Mouse (Mus musculus) liver, embryonic 12.5 days (tissue): ENCODE measurements around the gene Gm10220. TPM values are rescaled to one million over a fixed set of nuclear protein-coding genes. Genes with fewer than 3 reads are reported as not detected.
"Not testable (repeated sequence)": the region's sequence is repeated elsewhere in the genome, so short reads cannot be mapped to it uniquely, and the experiment has no call there.

Experiments used
- ATAC-seq: fragments of 200-750 bp; cut with Nextera tagmentation; 2 replicates; pipeline ENCODE4 v1.8.0; 2017; ENCODE audit warnings: moderate number of reproducible peaks, mild to moderate bottlenecking, moderate library complexity
- H3K27ac ChIP-seq: fragments of 300-500 bp; sonication (generic); 2 replicates; pipeline ENCODE4 v1.5.1; 2016; ENCODE audit warnings: mild to moderate bottlenecking
- H3K27me3 ChIP-seq: fragments of 300-500 bp; sonication (generic); replicated peaks from 2 replicates; pipeline ENCODE4 v1.6.1; 2016; ENCODE audit warnings: mild to moderate bottlenecking, moderate library complexity
- H3K36me3 ChIP-seq: fragments of 300-500 bp; sonication (generic); 2 replicates; pipeline ENCODE4 v1.6.1; 2016; ENCODE audit warnings: mild to moderate bottlenecking, moderate library complexity
- H3K4me1 ChIP-seq: fragments of 300-500 bp; sonication (generic); 2 replicates; pipeline ENCODE4 v1.6.1; 2016
- H3K4me2 ChIP-seq: fragments of 300-500 bp; sonication (generic); 2 replicates; pipeline ENCODE4 v1.6.1; 2016; ENCODE audit warnings: mild to moderate bottlenecking, moderate library complexity
- H3K4me3 ChIP-seq: fragments of 300-500 bp; sonication (generic); 2 replicates; pipeline ENCODE4 v1.5.1; 2016; ENCODE audit warnings: mild to moderate bottlenecking, moderate library complexity
- H3K9ac ChIP-seq: fragments of 300-500 bp; sonication (generic); 2 replicates; pipeline ENCODE4 v1.6.1; 2016; ENCODE audit warnings: mild to moderate bottlenecking, moderate library complexity
- H3K9me3 ChIP-seq: fragments of 300-500 bp; sonication (generic); replicated peaks from 2 replicates; pipeline ENCODE4 v1.6.1; 2016; ENCODE audit warnings: mild to moderate bottlenecking, moderate library complexity
- WGBS: fragments of 180-500 bp; shearing (Covaris S2); methylation state at CpG from one replicate; pipeline ENCODE4 v1.1.7; 2016; ENCODE audit not compliant: insufficient replicate concordance; 5-methylcytosine and 5-hydroxymethylcytosine counted together
- polyA plus RNA-seq: library from polyadenylated mRNA; unstranded; fragments of >200 nt; fragmentation: Nextera tagmentation; extraction: Ambion mirVana; gene quantifications from 2 replicates; pipeline ENCODE4 v1.2.1, GENCODE M21; 2016

Gene Gm10220
- polyA plus RNA-seq = not detected in 2 replicates

DNA sequence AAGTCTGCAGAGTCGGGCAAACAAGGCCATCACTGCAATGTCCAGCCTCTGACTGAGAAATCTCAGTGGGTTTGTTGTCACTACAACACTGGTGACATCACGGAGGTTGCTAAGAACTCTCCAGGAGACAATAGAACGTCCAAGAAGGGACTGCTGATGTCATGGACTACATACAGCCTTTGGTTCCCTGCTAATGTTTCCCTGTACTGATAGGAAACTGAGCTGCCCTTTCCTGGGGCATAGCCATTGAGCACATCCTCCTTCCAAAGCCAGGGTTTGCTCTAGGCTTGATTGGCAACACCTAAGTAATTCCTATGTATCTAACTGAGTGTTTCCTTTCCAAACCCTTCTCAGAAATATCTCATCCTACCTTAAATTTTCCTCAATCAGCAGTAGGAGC, at the start of gene Gm10220:
Gene Gm10220 (minus strand): TSS at position 101 of the 400 bp plus-strand sequence.
- not testable (repeated sequence) for H3K9ac ChIP-seq, ATAC-seq, H3K36me3 ChIP-seq, H3K4me2 ChIP-seq, H3K4me1 ChIP-seq, H3K4me3 ChIP-seq, H3K27me3 ChIP-seq, H3K9me3 ChIP-seq, H3K27ac ChIP-seq
- no CpG with 5 or more reads among the region's 3 CpGs for WGBS

DNA sequence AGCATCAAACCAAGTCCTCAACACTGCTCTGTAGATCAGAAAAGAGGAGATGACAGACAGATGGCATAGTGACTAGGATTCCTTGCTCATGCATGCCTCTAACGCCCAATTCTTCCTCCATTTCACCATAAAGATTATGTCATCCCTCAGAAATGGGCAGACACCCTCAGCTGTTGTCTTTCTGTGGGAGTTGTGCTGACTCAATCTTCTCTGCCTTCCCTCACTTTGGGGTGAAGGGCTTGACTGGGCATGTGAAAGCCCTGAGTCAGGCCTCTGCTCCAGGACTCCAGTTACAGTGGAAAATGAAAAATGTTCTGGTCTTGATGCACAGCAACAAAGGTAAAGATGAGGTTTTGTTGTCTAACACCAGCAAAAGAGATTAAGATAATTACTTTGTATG, 48.6 kb upstream of the Gm10220 start:
- H3K9me3 ChIP-seq = no peaks in the 10 kb centered on the region
- H3K4me2 ChIP-seq = no peak overlapping the region
- H3K9ac ChIP-seq = no peak overlapping the region
- no peak for ATAC-seq
- no peak overlapping the region for H3K4me3 ChIP-seq
- no peaks in the 10 kb centered on the region for H3K27me3 ChIP-seq
- 67% methylated on average over 1 of the region's 1 CpGs for WGBS
- H3K27ac ChIP-seq = no peak overlapping the region
- H3K4me1 ChIP-seq = no peaks in the 10 kb centered on the region
- no peaks in the 10 kb centered on the region for H3K36me3 ChIP-seq

DNA sequence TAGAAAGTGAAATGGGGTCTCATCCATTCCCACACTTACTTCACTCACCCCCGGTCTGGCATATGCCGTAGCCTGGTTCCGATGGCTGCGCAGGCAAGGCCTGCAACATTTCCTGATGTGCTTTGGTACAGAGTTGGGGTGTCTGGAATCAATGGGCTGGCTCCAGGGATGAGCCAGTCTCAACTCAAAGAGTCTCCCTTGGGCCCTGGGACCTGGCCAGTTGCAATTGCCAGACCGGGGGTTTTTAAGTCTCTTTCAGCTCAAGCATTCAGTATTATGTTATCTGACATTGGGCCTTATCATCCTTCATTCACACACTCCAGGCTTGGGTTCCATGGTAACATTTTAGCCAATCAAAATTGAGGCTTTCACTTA, 44.6 kb upstream of the Gm10220 start:
- Histone ChIP-seq H3K27ac (no peak overlapping the region), H3K36me3 (no peaks in the 10 kb centered on the region), H3K4me3 (no peak overlapping the region), H3K4me1 (no peaks in the 10 kb centered on the region), H3K9ac (no peak overlapping the region), H3K9me3 (0 out of 2 replicates have a peak, but pooled peaks cover 2% of the 10 kb centered on the region), H3K27me3 (no peaks in the 10 kb centered on the region), H3K4me2 (no peak overlapping the region)
- no peak for ATAC-seq
- WGBS = 83% methylated on average over 5 of the region's 5 CpGs

- H3K4me1 ChIP-seq = no peaks in the 10 kb centered on the region
- no peak overlapping the region for H3K27ac ChIP-seq
- H3K27me3 ChIP-seq = no peaks in the 10 kb centered on the region
- no peak overlapping the region for H3K4me3 ChIP-seq
- H3K4me2 ChIP-seq = no peak overlapping the region
- H3K9ac ChIP-seq = no peak overlapping the region
- H3K9me3 ChIP-seq = 0 out of 2 replicates have a peak, but pooled peaks cover 2% of the 10 kb centered on the region
- 55% methylated on average over 8 of the region's 8 CpGs for WGBS
- H3K36me3 ChIP-seq = no peaks in the 10 kb centered on the region
- ATAC-seq = no peak
Observed at GRCm38 (mm10) chr5:26165036-26165790, 44.0 kb upstream of the Gm10220 start.

DNA sequence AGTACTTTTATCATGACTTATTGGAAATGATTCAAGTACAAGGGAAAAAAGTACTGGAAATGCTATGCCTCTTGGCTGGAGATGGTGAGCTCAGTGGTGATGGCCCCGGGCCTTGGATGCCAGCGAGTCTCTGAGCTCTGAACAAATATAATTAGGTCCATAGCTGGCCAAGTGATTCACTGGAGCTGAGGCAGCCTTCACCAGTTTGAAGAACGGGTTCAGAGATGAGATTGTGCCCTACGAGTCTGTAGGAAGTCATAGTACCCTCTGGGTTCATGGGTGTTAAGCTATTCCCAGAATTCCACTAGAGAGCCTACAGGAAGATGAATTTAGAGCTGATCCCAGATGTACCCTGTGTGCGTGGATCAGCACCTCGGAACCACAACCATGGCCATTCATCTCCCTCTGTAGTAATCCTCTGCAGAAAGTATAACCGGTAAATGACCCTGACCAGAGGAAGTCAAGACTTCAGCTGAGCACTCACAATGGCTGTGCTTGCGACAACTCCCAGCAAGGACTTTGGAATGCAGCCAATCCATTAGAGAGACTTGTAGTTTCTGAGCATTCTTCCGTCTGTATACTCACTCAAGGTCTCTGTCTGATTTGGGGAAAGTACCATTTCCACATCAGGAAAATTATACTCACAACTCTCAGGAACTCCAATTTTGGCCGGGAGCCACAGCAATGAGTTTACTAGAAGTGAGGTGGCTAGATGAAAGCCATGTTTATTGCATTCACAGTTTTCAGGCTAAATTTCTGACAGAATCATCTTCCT, 36.4 kb upstream of the Gm10220 start:
- no peaks in the 10 kb centered on the region for H3K9me3 ChIP-seq
- no peaks in the 10 kb centered on the region for H3K36me3 ChIP-seq
- H3K27ac ChIP-seq = no peak overlapping the region
- H3K4me2 ChIP-seq = no peak overlapping the region
- 59% methylated on average over 10 of the region's 10 CpGs for WGBS
- H3K27me3 ChIP-seq = no peaks in the 10 kb centered on the region
- H3K9ac ChIP-seq = no peak overlapping the region
- H3K4me3 ChIP-seq = no peak overlapping the region
- no peak for ATAC-seq
- H3K4me1 ChIP-seq = no peaks in the 10 kb centered on the region

DNA sequence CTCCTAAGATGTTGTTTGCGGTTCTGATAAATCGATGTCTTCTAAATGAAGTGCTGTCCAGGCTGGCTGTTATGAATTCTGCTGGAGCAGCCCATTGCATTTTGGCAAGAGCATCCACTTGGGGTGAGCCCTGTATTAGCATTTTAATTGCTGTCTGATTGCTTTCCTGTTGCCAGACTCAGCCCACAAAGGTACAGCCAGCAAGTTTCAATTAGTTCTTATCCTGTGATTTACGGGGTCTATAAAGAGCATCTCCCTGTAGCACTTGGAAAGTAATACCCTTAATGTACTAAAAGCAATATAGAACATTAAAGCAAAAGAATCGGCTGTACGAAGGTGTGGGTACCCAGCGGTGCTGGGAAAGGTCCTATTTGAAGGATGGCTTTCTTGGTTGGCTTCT, 21.7 kb upstream of the Gm10220 start:
- no peak for ATAC-seq
- no peaks in the 10 kb centered on the region for H3K4me1 ChIP-seq
- no peak overlapping the region for H3K27ac ChIP-seq
- H3K4me3 ChIP-seq = no peak overlapping the region
- no peaks in the 10 kb centered on the region for H3K27me3 ChIP-seq
- no peak overlapping the region for H3K9ac ChIP-seq
- no peak overlapping the region for H3K4me2 ChIP-seq
- 67% methylated on average over 6 of the region's 6 CpGs for WGBS
- H3K9me3 ChIP-seq = 0 out of 2 replicates have a peak, but pooled peaks cover 3% of the 10 kb centered on the region
- no peaks in the 10 kb centered on the region for H3K36me3 ChIP-seq

- ATAC-seq, H3K4me3 ChIP-seq, H3K27me3 ChIP-seq, H3K4me2 ChIP-seq, H3K27ac ChIP-seq, H3K4me1 ChIP-seq, H3K36me3 ChIP-seq, H3K9ac ChIP-seq, H3K9me3 ChIP-seq: not testable (repeated sequence)
- WGBS = no CpG with 5 or more reads among the region's 3 CpGs
Observed at GRCm38 (mm10) chr5:26105262-26105661, 16.0 kb downstream of the Gm10220 start, which contains the start of gene 5031410I06Rik. TSS of gene 5031410I06Rik (minus strand) at chr5:26105362.

- H3K27me3 ChIP-seq, H3K27ac ChIP-seq, H3K4me3 ChIP-seq, H3K9ac ChIP-seq, ATAC-seq, H3K4me1 ChIP-seq, H3K9me3 ChIP-seq, H3K4me2 ChIP-seq, H3K36me3 ChIP-seq: not testable (repeated sequence)
- WGBS = 33% methylated on average over 1 of the region's 1 CpGs
Observed at GRCm38 (mm10) chr5:26089191-26089590, 32.0 kb downstream of the Gm10220 start, which contains the start of gene Gm10471. TSS of gene Gm10471 (minus strand) at chr5:26089291.

DNA sequence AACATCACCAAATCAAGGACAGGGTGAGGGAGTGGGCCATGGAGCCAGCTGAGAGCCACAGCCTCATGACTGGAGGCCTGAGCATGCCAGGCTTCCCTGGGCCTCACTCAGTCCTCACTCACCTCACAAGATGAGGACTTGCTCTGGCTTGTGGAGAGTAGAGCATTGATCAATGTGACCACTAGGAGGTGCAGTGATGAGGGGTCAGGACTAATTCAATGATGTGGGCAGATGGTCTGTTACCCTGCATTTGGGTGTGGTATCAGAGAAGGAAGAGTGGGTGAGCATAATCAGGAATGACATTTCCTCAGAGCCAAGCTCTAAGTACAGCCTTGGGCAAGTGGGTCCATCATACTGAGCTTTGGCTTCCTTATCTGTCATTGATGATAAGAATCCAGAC, 42.2 kb downstream of the Gm10220 start:
- H3K4me1 ChIP-seq, H3K36me3 ChIP-seq, H3K9ac ChIP-seq, H3K27ac ChIP-seq, H3K9me3 ChIP-seq, H3K4me3 ChIP-seq, H3K27me3 ChIP-seq, ATAC-seq, H3K4me2 ChIP-seq: not testable (repeated sequence)

- 70% methylated on average over 24 of the region's 24 CpGs for WGBS
- Histone ChIP-seq H3K9me3 (0 out of 2 replicates have a peak, but pooled peaks cover 4% of the 10 kb centered on the region), H3K4me1 (no peaks in the 10 kb centered on the region), H3K9ac (no peak overlapping the region), H3K27me3 (no peaks in the 10 kb centered on the region), H3K27ac (no peak overlapping the region), H3K4me2 (no peak overlapping the region), H3K36me3 (no peaks in the 10 kb centered on the region), H3K4me3 (no peak overlapping the region)
- no peak for ATAC-seq
Observed at GRCm38 (mm10) chr5:26070716-26071115, 50.5 kb downstream of the Gm10220 start.
